Mouse (Mus musculus): ENCODE measurements at regions not wholly inside any gene's neighbourhood (a gene's known extent, or its start where the extent isn't known, plus 50 kb on each side); places are given as distances from the start of the nearest gene placed in this dataset.

DNA sequence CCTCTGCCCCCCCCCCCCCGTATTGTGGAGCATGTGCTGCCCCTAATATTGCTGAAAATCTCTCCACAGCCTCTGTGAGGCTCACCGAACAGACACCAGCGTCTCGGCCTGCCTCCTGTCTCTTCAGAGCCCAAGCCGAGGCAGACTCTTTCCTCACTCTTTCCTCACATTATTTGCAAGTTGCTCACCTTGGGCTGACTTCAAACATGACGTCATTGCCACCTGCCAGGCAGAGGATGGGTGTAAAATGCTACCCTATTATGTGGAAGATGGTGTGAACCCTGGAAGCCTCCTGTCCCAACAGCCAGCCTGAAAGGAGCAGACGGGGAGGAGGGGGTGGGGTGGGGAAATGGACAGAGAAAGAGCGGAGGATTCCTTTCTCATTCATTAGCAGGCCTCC, 259.3 kb downstream of the Sox11 start:
- TF ChIP-seq CTCF (IDR thresholded peaks at IDR 0.05; ENCODE audit: extremely low read depth, insufficient read depth, insufficient read length, insufficient replicate concordance) = no peak
- no peak for TF ChIP-seq POLR2A (IDR thresholded peaks at IDR 0.05; ENCODE audit: low read depth, low read length)
